Mouse (Mus musculus) frontal cortex, postnatal 14 days (tissue): ENCODE measurements around the gene Ndrg4.

ENCODE experiments used
- DNase-seq, 2 experiments: peaks; one replicate each; pipeline ENCODE4 v3.0.0; 2022; ENCODE audit warnings: low spot score in 2 of 2

Gene Ndrg4

DNA sequence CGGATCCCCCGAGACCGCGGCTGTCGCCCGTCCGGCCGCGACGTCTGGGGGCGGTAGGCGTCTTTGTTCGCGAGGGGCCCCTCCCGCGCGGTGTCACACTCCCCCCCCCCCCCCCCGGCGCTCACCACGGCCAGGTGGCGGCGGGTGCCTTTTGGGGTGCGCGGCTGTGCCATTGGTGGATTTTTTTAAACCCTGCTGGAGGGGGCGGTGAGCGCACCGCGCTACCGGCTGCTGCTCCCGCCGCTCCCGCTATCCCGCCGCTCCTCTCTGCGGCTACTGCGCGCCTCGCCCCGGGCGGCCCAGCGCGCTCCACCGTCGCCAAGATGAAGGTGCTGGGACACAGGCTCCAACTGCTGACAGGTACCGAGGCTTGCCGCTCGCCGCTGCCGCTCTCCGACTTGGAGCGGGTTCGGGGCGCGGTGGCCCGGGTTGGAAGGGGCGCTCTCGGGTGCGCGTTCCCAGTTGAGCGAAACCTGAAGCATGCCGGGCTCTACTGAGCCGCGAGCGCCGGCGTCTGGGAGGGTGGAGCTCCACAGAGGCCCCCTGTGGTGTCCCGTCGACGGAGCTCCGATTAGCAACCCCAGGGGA, 1.3 kb downstream of the Ndrg4 start:
- peak in 1 of 2 experiments; percentile 53 for DNase-seq

DNA sequence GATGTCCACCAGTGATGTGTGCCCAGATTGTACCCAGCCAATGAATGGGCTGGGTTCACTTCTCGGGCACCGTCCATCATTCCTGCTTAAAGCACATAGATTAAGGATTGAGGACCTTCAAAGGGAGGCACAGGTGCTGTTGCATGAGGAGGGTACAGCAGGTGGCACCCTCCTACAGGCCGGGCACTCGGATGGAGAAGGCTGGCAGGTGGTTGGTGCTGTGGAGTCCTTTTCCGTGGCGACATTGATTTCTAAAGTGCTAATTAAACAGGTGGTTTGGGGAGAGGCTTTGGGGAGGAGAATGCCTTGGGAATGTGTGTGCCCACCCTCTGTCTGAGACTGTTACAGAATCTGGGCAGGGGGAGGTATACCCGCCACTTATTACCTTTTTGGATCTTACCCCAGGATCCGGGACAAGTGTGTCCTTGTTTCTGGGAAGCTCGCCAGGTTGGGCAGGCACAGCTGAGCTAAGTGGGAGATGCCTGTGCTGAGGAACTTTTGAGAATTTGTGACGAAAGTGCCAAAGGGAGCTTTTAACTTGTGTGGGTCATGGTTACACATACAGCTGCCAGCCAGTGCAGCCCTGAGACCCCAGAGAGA, 11.4 kb downstream of the Ndrg4 start:
- peak in 1 of 2 experiments; percentile 61 for DNase-seq

DNA sequence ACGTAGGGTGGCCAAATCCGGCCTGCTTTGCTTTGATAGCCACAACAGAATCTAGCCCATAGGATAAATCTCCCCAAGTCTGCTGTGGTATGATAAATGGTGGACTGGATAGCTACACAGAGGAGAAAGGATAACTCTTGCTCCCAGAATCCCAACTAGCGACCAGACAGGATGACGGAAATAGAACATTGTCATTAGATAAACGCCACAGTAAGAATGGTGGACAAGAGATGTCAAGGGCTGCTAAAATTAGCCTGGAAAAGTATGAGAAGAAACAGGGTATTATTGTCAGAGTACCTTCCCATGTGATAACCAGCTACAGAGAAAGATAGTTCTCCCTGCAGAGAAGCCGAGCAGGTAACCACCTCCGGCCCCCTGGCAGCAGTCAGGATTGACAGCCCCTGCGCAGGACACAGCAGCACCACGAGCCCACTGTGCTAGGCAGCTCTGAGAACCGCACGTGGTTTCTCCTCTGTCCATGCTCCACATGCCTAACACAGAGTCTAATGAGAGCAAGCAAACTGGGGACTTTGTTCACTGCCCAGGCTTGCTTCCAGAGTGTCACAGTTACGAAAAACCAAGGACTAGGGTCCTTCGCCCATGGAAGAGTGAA, 14.3 kb downstream of the Ndrg4 start:
- DNase-seq = no peak

DNA sequence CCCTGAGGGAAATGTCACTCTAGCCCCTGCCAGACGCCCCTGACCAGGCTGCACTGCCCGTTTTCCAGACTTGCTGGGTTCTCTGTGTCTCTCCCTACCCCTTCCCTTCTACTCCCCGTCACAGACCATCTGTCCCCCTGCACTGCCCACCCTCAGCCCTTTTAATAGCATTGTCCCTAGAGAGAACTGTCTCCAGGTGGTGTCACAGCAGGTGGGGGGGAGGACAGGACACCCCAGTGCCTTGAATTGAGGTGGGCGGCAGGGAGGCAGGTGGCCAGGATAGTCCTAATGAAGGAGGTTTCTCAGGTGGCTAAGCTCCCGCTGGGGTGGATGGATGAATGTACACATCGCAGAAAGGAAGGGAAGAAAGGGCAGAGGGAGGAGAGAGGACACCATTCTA, 17.9 kb downstream of the Ndrg4 start:
- DNase-seq = no peak

DNA sequence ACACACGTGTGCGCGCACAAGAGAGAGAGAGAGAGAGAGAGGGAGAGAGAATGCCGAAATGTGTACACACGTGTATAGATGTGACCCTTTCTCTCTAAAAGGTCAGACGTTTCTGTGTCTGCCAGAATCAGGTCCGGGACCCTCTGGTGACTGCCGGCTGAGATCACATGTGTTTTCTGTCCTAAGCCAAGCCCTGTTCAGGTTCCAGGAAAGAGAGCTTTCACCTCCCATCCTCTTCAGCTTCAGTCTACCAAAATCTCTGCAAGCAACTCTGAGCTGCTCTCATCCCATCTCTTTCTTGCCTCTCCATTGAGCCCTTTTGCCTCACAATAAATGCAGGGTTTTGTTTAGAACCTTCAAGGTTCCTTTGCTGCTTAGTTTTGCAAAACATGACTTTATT, 19.9 kb downstream of the Ndrg4 start:
- no peak for DNase-seq

DNA sequence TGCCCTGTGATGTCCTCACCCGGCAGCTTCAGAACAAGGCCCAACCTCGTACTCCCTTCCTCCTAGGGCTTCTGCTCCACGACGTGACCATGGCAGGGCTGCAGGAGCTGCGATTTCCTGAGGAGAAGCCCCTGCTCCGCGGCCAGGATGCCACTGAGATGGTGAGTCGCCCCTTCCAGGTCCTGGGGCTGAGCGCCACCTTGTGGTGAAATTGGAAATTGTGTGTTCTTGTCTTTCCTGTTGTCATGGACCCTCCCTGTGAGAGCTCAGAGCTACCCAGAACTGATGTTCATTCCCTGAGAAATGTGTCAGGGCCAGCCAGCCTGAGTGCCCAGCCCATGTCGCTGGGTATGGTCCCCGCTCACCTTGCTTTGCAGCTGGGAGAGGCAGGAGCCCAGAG, 20.3 kb downstream of the Ndrg4 start:
- peak; percentile 72 to 92 for DNase-seq

DNA sequence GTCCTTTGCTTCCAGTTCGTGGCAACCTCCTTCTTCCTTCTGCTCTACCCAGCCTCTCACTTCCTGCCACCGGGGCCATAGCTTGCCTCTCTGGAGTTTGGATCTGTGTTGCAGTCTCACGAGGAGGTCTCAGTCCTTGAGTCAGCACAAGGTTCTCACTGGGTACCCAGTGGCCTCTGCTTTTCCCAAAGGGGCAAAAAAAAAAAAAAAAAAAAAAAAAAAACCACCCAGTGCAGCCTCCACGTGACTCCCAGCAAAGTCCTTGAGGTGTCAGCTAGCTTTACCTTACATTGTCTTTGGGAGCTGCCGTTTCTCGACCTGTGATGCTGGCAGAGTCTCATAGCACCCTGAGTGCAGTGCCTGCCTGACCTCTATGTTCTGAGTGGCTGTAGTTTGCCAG, 21.4 kb downstream of the Ndrg4 start:
- no peak for DNase-seq

DNA sequence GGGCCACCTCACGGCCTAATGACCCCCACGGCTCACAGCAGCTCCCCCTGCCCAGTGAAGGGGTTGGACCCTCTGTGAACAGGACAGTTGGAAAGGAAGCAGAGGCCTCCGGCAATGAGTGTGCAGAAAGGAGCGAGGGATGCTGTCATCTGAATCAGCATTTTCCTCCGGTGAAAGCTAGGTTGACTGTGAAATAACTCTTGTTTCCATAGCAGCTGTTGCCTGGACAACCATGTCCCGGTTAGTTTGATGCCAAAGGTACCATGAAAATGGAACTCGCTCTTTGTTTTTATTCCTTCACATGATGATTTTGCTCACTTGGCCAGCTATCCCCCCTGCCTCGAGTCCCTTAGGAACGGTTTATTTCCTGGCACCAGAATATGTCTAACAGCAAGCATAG, 23.5 kb downstream of the Ndrg4 start:
- peak in 1 of 2 experiments; percentile 67 for DNase-seq

DNA sequence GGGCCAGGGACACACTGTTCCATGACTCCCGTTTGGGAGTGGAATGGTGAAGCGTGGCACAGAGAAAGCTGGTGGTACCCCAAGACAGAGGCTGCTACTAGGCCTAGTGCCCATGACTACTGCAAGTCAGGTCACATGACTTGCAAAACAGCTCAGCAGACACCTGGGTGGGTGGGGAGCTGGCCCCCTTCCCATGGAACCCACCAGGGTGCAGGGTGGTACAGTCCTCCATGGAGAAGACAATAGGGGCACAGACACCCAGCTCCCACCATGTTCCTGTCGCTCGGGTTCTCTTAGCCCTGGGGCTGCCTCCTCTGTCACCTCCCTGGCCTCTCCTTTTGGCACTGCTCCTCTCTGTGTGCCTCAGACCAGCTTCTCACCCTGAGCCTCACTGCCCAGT, 25.0 kb downstream of the Ndrg4 start:
- DNase-seq = no peak

DNA sequence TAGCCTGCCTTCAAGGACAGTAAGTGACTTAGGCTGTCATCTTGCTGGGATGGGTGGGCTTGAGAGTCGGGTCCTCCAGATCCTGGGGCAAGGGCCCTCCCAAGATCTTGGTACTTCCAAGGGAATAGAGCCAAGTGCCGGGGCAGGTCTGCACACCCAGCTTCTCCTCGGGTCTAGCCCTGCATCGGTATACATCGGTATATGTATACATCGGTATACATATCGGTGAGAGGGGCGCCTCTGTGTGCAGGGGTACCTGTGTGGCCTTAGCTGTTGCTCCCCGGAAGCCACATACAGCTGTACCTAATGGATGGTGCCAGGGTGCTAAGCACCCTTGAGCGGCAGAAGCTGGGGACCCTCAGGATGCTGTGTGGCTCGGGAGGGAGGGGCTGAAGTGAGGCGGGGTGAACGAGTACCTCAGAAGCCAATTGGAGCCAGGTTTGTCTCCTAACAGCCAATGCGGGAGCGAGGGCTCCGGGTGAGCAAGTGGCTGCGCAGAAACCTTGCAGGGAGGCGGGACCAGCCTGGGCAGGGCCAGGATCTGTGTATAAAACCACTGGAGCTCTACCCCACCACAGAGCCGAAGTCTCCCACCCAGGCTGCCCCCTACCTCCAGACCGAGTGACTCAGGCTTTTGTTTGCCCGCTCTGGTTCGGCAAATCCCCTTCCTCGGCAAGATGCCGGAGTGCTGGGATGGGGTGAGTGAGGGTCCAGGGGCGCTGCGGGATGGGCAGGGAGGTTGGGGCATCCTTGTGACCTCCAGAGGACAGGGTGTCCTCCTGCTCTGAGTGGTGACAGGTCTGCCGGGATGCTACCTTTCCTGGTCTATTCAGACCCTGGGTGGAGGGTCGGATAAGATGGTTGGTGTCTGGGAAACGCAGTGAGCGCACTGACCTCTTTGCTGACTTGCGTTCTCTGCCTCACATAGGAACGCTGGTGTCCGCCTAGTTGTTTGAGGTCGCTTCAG, 26.0 kb downstream of the Ndrg4 start:
- DNase-seq = peak; percentile 89 to 91

DNA sequence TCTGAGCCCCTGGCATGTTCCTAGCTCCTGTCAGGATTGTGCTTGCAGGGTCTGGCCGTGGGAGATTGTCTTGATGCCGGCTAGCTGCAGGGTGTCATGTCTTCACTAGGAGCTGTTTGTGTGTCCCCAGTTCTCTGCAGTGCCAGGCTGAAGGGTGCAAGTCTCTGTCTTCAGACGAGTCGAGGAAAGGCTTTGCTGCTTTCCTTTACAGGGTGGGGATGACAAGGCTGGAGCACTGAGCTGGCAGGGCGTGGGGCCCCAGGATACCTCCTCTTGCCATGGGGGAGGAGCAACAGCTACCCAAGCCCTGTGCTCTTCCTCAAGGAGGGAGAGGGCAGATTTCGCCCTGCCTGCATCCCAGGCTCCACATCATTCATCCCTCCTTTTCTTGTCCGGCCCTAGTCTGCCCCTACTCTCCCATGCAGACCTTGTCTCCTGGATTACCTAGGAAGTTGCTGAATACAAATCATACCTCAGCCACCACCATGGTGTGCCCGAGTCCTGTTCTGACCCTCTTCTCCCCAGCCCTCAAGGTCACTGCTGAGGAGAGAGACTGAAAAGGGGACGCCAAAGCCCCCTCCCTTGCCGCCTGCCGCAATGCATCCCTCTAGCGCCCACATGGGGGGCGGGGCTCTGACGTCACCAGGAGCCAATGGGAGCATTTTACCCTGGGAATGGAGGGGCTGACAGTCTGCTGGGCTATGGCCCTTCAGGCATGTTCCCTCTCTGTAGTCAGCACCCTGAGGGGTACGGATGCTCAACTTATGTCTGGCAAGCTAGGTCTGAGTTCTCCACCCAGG, 26.9 kb downstream of the Ndrg4 start:
- DNase-seq = peak; percentile 81 to 82

DNA sequence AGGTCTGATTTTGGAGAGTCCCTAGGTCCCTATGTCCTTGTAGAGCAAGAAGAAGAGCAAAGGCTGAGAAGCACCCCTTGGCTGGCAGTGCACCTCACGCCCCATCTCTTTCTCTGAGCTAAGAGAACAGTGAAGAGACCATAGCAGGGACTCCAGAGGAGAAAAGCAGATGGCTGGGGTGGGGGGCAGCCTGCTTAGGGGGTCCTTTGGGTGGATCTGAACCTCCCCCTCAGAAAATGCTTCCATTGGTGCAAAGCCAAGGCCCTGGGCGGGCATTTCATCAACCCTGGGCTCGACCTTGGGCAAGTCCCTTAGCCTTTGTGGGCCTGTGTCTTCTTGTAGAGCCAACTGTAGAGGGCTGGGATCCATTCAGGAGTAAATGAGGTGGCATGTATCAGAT, 27.8 kb downstream of the Ndrg4 start:
- no peak for DNase-seq

DNA sequence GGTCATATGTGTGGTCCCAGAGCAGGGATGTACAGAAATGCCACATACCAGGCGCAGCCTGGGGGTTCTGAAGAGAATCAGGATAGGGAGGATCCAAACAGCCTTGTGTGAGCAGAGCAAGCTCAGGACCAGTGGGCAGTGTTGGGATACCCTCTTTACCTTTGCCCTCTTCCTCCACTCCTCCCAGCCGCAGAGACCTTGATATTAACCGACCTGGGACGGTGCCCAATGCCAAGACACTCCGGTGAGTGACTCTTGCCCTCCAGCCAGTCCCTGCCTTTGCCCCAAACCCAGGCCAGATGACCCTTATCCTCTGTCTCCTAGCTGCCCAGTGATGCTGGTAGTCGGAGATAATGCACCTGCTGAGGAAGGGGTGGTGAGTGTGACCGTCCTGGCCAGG, 32.8 kb downstream of the Ndrg4 start:
- DNase-seq = no peak

DNA sequence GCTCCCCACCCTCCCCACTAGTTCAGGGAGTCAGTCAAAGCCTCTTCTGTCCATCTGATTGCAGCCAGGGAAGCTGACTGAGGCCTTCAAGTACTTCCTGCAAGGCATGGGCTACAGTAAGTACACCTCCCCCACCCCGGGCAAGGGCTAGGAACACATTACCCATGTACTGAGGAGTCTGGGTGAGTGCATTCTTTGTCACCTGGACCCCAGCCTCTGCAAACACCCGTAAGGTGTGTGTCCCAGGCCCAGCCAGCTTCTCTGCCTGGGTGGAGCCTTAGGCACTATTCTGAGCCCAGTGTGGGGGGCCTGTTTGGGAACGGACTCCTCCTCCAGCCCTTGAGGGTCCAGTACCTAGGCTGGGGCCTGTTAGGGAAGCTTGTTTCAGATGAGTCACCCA, 34.2 kb downstream of the Ndrg4 start:
- DNase-seq = no peak

DNA sequence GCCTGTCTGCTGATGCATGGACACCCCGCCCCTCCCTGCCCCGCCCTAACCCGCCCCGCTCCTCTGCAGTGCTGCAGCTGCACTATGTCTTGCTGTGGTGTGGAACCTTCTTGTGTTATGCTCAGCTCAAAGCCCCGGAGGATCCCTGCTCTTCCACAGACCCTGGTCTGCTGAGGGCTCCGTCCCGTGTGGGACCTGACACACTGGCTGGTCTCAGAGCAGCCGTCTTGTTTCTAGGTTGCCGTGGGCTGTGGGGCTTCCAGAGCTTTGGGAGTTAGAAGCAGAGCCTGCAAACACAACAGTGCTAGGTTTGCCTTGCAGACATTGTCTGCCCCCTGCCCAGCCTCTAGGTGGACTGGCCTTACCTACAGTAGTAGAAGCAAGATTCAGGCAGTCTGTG, 35.6 kb downstream of the Ndrg4 start:
- DNase-seq = no peak

DNA sequence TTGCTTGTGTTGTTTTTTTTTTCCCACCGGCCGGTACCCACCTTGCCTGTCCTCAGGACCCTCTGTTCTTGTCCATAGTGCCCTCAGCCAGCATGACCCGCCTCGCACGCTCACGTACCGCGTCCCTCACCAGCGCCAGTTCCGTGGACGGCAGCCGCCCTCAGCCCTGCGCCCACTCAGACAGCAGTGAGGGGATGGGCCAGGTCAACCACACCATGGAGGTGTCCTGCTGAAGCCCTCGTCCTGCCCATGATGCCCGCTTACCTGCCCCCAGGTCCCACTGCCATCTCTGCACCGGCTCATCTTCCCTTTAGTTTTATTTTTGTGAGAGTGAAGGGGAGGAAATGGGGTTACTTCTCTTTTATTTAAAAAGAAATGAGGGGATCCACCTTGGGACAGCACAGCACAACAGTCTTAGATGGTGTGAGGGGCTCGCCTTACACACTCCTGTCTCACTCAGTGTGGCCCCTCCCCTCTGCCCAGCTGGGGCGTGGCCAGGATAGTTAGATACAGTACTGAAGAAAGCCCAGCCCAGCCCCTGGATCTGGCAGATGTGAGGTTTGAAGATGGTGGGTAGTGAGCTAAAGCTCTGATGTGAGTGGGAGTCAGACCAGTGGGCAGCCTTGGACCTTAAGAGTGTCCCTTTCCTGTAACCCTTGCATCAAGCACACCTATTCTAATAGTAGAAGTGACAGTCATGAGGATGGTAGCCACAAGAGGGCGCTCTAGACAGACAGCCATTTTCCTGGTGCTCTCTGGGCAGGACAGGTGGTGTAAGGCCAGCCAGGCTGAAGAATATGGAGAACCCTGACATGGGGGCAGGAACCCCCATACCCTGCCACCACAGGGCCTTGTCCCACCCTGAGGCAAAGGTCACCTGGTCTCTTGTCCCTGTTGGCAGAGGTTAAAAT, 36.6 kb downstream of the Ndrg4 start:
- peak in 1 of 2 experiments; percentile 50 for DNase-seq

DNA sequence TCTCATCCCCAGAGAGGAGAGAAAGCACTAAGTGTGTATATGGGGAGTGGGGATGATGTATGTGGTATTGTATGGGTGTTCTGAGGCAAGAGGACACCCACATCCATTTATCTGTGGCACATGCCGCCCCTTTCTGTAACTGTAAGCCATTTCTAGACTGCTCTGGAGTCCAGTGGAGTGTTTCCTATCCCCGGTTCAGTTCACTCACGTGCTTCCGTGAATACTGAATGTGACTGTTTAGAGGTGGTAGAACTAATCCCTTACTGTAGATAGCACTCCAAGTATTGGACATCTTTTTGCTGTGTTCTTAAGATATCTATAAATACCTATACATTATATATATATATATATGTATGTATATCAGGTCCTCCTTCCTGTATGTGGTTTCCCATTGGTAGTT, 37.6 kb downstream of the Ndrg4 start:
- no peak for DNase-seq

DNA sequence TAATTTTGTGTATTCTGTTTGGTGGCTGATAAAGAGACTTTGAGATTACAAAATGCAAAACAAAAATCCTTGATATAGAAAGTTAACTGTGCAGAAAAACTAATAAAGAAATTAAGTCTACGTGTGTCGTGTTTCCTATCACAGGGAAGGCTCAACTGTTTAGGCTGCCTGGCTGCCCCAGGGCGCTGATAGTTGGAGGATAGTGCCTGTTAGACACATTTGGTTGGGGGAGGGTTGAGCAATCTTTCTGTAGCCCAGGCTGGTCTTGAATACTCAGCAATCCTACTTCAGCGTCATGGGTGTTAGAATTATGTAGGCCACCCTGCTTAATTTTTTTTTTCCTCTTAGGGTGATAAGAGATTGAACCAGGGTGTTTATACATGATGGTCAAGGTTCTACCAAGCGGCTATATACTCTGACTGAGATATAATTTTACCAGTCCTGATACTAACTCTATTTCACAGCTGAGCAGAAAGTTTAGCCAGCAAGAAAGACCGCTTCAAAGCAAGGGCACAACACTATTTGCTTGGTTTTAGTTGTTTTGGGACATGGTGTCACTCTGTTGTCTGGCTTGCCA, 38.1 kb downstream of the Ndrg4 start:
- DNase-seq = no peak

DNA sequence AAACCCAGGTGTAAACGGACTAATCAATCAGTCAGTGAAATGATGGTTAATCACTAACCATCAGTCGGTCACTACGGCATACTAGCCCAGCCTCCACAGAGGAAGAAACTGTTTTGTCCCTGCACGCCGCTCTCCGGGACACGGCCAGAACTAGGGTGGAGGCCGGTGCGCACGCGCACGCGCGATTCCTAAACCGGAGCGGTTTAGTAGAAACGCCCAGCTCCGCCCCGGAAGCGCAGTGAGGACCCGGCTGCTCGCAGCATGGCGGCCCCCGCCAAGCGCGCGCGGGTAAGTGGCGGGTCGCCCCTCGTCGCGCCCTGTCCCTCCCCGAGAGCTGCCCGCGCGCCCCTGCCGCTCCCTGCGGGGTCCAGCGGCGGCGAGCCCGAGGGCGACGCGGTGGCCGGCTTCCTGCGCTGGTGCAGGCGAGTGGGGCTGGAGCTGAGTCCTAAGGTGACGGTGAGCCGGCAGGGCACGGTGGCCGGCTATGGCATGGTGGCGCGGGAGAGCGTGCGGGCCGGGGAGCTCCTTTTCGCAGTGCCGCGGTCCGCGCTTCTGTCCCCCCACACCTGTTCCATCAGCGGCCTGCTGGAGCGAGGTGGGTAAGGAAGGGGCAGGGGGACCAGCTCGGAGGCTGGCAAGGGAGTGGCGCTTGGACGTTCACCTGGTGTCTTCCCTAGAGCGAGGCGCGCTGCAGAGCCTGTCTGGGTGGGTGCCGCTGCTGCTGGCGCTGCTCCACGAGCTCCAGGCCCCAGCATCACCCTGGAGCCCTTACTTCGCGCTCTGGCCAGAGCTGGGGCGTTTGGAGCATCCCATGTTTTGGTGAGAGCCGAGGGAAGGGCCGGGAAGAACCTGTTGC, 39.1 kb downstream of the Ndrg4 start, which contains the start of gene Setd6:
TSS of gene Setd6 (plus strand) at position 206 of the 856 bp plus-strand sequence.
- DNase-seq = peak; percentile 40 to 77
